Mouse (Mus musculus) lung, embryonic 16.5 days (tissue): ENCODE measurements around the gene Vrk2. TPM values are rescaled to one million over a fixed set of nuclear protein-coding genes. Genes with fewer than 3 reads are reported as not detected.
A peak's percentile ranks its signal among the peaks of the same experiment; 100 is the strongest.

Experiments used
- ATAC-seq: fragments of 200-750 bp; cut with Nextera tagmentation; 2 replicates; pipeline ENCODE4 v1.8.0; 2017; ENCODE audit warnings: low read depth, mild to moderate bottlenecking, moderate library complexity
- H3K27ac ChIP-seq: fragments of 300-500 bp; sonication (generic); 2 replicates; pipeline ENCODE4 v1.5.1; 2014; ENCODE audit warnings: mild to moderate bottlenecking, control low read depth, low read length
- H3K27me3 ChIP-seq: fragments of 300-500 bp; sonication (generic); 2 replicates; pipeline ENCODE4 v1.6.1; 2014; ENCODE audit warnings: low read depth, low read length, mixed read lengths; ENCODE audit not compliant: control insufficient read depth, insufficient read depth
- H3K36me3 ChIP-seq: fragments of 300-500 bp; sonication (generic); 2 replicates; pipeline ENCODE4 v1.6.1; 2014; ENCODE audit warnings: low read length; ENCODE audit not compliant: control insufficient read depth, insufficient read depth
- H3K4me1 ChIP-seq: fragments of 300-500 bp; sonication (generic); replicated peaks from 2 replicates; pipeline ENCODE4 v1.6.1; 2014; ENCODE audit warnings: low read length, mixed read lengths; ENCODE audit not compliant: control insufficient read depth, insufficient read depth
- H3K4me2 ChIP-seq: fragments of 300-500 bp; sonication (generic); 2 replicates; pipeline ENCODE4 v1.6.1; 2014; ENCODE audit warnings: low read depth, low read length, control low read depth
- H3K4me3 ChIP-seq: fragments of 300-500 bp; sonication (generic); 2 replicates; pipeline ENCODE4 v1.5.1; 2014; ENCODE audit warnings: mild to moderate bottlenecking, low read length, control low read depth
- H3K9ac ChIP-seq: fragments of 300-500 bp; sonication (generic); 2 replicates; pipeline ENCODE4 v1.6.1; 2014; ENCODE audit warnings: low read length, control low read depth
- H3K9me3 ChIP-seq: fragments of 300-500 bp; sonication (generic); 2 replicates; pipeline ENCODE4 v1.6.1; 2016; ENCODE audit warnings: low read length; ENCODE audit not compliant: control insufficient read depth
- WGBS: fragments of 180-500 bp; shearing (Covaris S2); extraction: QIAGEN DNeasy Blood & Tissue Kit; methylation state at CpG from one replicate; pipeline ENCODE4 v1.1.7; 2014; 5-methylcytosine and 5-hydroxymethylcytosine counted together
- polyA plus RNA-seq: library from polyadenylated mRNA; unstranded; fragments of >200 nt; fragmentation: Nextera tagmentation; extraction: Ambion mirVana; gene quantifications from 2 replicates; pipeline ENCODE4 v1.2.1, GENCODE M21; 2015

Gene Vrk2
- polyA plus RNA-seq, 1 experiment from 2014 or later, result 20.7 TPM

DNA sequence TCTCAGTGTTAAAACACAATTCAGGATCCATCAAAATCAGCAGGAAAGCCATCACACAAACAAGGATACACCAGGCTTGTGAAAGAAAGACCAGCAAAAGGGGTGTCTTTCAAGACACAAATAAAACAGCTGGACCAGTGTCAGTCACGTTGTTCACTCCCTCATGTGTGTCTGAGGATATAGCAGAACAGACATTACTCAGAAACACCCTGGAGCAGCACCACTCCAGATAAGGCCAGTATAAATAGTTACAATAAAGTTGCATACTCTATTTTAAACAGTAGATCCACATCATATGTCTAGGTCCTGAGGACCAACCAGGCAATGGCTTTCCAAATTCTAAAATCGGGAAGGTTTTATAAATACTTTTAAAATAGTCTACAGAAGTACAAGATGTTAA lies 77.7 kb downstream of the Vrk2 start:
- H3K4me2 ChIP-seq, result no peak overlapping the region
- ATAC-seq, result peak; percentile 85
- no peaks in the 10 kb centered on the region for H3K4me1 ChIP-seq
- WGBS, result 32% methylated on average over 2 of the region's 2 CpGs
- no peak overlapping the region for H3K27ac ChIP-seq
- H3K9ac ChIP-seq, result no peak overlapping the region
- no peaks in the 10 kb centered on the region for H3K9me3 ChIP-seq
- no peaks in the 10 kb centered on the region for H3K27me3 ChIP-seq
- H3K4me3 ChIP-seq, result no peak overlapping the region
- no peaks in the 10 kb centered on the region for H3K36me3 ChIP-seq

DNA sequence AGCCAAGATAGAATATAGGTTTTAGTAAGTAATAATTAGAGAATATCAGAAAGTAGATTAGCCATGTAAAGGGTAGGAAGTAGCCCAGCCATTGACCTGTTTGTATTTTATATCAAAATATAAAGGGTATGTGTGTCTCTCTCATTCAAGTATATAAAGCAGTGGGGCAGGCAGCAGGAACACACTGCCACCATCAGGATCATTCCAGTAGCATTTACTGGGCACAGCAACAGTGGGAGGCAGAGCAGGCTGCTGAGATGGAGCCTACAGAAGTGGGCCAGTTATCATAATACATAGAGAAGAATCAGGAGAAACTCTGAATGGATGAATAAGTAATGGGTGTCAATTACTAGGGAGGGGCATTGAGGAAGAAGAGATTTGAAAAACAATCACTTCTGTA lies 80.1 kb downstream of the Vrk2 start:
- Histone ChIP-seq H3K36me3 (no peaks in the 10 kb centered on the region), H3K4me1 (no peaks in the 10 kb centered on the region), H3K27ac (no peak overlapping the region), H3K9me3 (no peaks in the 10 kb centered on the region), H3K9ac (no peak overlapping the region), H3K4me2 (no peak overlapping the region), H3K4me3 (no peak overlapping the region), H3K27me3 (no peaks in the 10 kb centered on the region)
- ATAC-seq, result no peak

DNA sequence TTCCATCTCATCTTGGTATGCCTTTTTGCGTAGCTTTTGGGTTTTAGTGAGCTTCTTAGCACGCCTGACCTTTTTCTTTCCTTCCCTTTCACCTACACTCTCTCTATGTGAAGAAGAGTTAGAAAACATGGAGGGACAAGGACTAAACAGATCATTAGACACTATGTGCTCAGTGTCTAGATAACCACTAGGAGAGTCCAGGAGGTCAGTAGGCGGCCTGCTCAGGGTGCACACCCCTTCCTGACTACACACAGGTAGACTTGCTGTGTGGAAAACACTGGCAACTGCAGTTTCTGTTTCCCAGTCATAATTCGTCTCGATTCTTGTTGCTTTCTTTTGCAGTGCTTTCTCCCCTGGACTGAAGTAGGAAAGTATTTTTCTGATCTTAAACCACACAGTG lies 97.8 kb downstream of the Vrk2 start:
- Histone ChIP-seq H3K4me3 (no peak overlapping the region), H3K4me2 (no peak overlapping the region), H3K4me1 (no peaks in the 10 kb centered on the region), H3K36me3 (no peaks in the 10 kb centered on the region; the same call in 1 of the 2 replicates), H3K27ac (no peak overlapping the region), H3K9ac (no peak overlapping the region), H3K27me3 (no peaks in the 10 kb centered on the region), H3K9me3 (no peaks in the 10 kb centered on the region)
- WGBS, result 87% methylated on average over 5 of the region's 5 CpGs
- no peak for ATAC-seq

- no peaks in the 10 kb centered on the region for H3K4me1 ChIP-seq
- no peaks in the 10 kb centered on the region for H3K27me3 ChIP-seq
- H3K4me3 ChIP-seq, result no peak overlapping the region
- 19% methylated on average over 12 of the region's 12 CpGs for WGBS
- ATAC-seq, result peak; percentile 95
- H3K9ac ChIP-seq, result no peak overlapping the region
- no peaks in the 10 kb centered on the region for H3K9me3 ChIP-seq
- H3K27ac ChIP-seq, result no peak overlapping the region
- H3K36me3 ChIP-seq, result no peaks in the 10 kb centered on the region; the same call in 1 of the 2 replicates
- no peak overlapping the region for H3K4me2 ChIP-seq
Observed at GRCm38 (mm10) chr11:26489761-26490466, 103.9 kb downstream of the Vrk2 start.

- no peaks in the 10 kb centered on the region for H3K27me3 ChIP-seq
- WGBS, result 90% methylated on average over 3 of the region's 3 CpGs
- H3K9me3 ChIP-seq, result no peaks in the 10 kb centered on the region
- H3K27ac ChIP-seq, result no peak overlapping the region
- H3K9ac ChIP-seq, result no peak overlapping the region
- H3K4me1 ChIP-seq, result no peaks in the 10 kb centered on the region
- ATAC-seq, result no peak
- no peak overlapping the region for H3K4me2 ChIP-seq
- no peaks in the 10 kb centered on the region; the same call in 1 of the 2 replicates for H3K36me3 ChIP-seq
- no peak overlapping the region for H3K4me3 ChIP-seq
Observed at GRCm38 (mm10) chr11:26481691-26482242, 112.0 kb downstream of the Vrk2 start.

- 0 out of 2 replicates have a peak, but pooled peaks have one; percentile 12 for ATAC-seq
- Histone ChIP-seq H3K36me3 (peaks cover 4% of the 10 kb centered on the region), H3K4me2 (no peak overlapping the region), H3K9ac (no peak overlapping the region), H3K4me3 (no peak overlapping the region), H3K27ac (no peak overlapping the region), H3K4me1 (no peaks in the 10 kb centered on the region), H3K27me3 (no peaks in the 10 kb centered on the region), H3K9me3 (no peaks in the 10 kb centered on the region)
- 60% methylated on average over 6 of the region's 6 CpGs for WGBS
Observed at GRCm38 (mm10) chr11:26477037-26477739, 116.6 kb downstream of the Vrk2 start.

GRCm38 (mm10) chr11:26454081-26454480 lies 139.7 kb downstream of the Vrk2 start:
- 88% methylated on average over 4 of the region's 4 CpGs for WGBS
- ATAC-seq, result no peak
- Histone ChIP-seq H3K4me1 (no peaks in the 10 kb centered on the region), H3K4me3 (no peak overlapping the region), H3K36me3 (peaks cover 3% of the 10 kb centered on the region), H3K4me2 (no peak overlapping the region), H3K9me3 (no peaks in the 10 kb centered on the region), H3K27me3 (no peaks in the 10 kb centered on the region), H3K27ac (no peak overlapping the region), H3K9ac (no peak overlapping the region)

GRCm38 (mm10) chr11:26452693-26453092 lies 141.1 kb downstream of the Vrk2 start:
- Histone ChIP-seq H3K4me1 (no peaks in the 10 kb centered on the region), H3K9ac (no peak overlapping the region), H3K9me3 (no peaks in the 10 kb centered on the region), H3K27me3 (no peaks in the 10 kb centered on the region), H3K36me3 (peaks cover 3% of the 10 kb centered on the region), H3K4me3 (no peak overlapping the region), H3K27ac (no peak overlapping the region), H3K4me2 (no peak overlapping the region)
- no peak for ATAC-seq
- 86% methylated on average over 4 of the region's 4 CpGs for WGBS

- H3K4me3 ChIP-seq, result no peak overlapping the region
- no peak overlapping the region for H3K27ac ChIP-seq
- no peaks in the 10 kb centered on the region for H3K4me1 ChIP-seq
- H3K9me3 ChIP-seq, result peaks cover 3% of the 10 kb centered on the region; the same call in 1 of the 2 replicates
- ATAC-seq, result no peak
- no peak overlapping the region for H3K9ac ChIP-seq
- WGBS, result 71% methylated on average over 2 of the region's 2 CpGs
- no peaks in the 10 kb centered on the region for H3K27me3 ChIP-seq
- H3K4me2 ChIP-seq, result no peak overlapping the region
- peaks cover 6% of the 10 kb centered on the region for H3K36me3 ChIP-seq
Observed at GRCm38 (mm10) chr11:26451228-26451627, 142.6 kb downstream of the Vrk2 start.
